Mouse (Mus musculus) E14TG2a.4 (cell line): ENCODE measurements at regions not wholly inside any gene's neighbourhood (a gene's known extent, or its start where the extent isn't known, plus 50 kb on each side); places are given as distances from the start of the nearest gene placed in this dataset.

Experiments used
- CTCF ChIP-seq: conservative IDR thresholded peaks from 2 replicates; pipeline ENCODE4 v1.5.1; 2014; ENCODE audit warnings: low read length
- NANOG ChIP-seq: IDR thresholded peaks from 2 replicates; pipeline ENCODE4 v1.6.1; 2014; ENCODE audit warnings: borderline replicate concordance, low read length, mixed read lengths
- POU5F1 ChIP-seq: IDR thresholded peaks from 2 replicates; pipeline ENCODE4 v1.6.1; 2014; ENCODE audit warnings: low read length, borderline replicate concordance

DNA sequence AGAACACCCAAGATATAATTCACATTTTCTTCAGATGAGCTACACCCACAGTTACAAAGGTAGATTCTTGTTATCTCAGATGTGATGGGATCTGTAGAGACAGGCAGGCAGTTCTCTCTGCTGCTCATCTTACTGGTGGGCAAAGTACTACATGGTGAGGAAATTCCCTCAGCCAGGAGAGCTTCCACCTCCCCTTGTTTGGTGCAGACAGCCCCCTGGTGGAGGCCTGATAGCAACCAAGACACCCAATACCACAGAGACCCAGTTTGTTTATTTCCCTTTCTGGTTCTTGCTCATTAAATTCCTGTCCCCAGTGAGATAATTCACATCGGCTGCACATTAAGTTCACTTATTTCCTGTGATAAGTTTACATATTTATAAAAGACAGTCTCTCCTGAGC is 222.3 kb upstream of the Sdr16c6 start:
- peak; percentile 53 for TF ChIP-seq CTCF
- TF ChIP-seq NANOG: no peak
- TF ChIP-seq POU5F1: no peak
